Mouse (Mus musculus) erythroblast, embryonic 14.5 days (primary cell): Measurements from ENCODE around the gene Tfrc.

Experiments used
- GATA1 ChIP-seq: IDR thresholded peaks from 2 replicates; pipeline ENCODE4 v1.6.1; 2012; ENCODE audit warnings: low read length, inconsistent platforms, mixed read lengths
- TAL1 ChIP-seq: IDR thresholded peaks from 3 replicates; pipeline ENCODE4 v1.6.1; 2012; ENCODE audit warnings: low read length, inconsistent platforms, mixed read lengths

DNA sequence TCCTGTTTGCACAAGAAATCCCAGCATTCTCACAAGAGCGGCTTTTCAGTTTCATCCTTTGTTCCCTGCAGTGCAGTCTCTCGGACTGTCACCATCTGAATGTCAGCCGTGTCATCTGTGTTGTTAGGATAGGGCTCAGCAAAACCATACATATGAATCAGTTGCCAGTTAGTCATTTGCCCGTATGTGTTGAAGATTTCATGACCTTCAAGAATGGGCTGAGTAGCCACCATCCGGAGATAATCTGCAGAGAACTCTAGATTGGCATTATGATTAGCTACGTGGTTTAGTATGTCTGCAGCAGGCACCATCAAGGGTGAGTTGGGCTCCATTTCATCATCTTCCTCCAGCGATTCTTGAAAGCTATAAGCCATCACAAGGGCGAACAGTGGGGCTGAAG is 17.2 kb upstream of the Tfrc start:
- TF ChIP-seq TAL1 (no peak), GATA1 (no peak)
